Mouse (Mus musculus): ENCODE data around the gene Rap1gds1. TPM values are rescaled to one million over a fixed set of nuclear protein-coding genes. Genes with fewer than 3 reads are reported as not detected.

Gene Rap1gds1
- polyA plus RNA-seq, 1 experiment, result 221 TPM

DNA sequence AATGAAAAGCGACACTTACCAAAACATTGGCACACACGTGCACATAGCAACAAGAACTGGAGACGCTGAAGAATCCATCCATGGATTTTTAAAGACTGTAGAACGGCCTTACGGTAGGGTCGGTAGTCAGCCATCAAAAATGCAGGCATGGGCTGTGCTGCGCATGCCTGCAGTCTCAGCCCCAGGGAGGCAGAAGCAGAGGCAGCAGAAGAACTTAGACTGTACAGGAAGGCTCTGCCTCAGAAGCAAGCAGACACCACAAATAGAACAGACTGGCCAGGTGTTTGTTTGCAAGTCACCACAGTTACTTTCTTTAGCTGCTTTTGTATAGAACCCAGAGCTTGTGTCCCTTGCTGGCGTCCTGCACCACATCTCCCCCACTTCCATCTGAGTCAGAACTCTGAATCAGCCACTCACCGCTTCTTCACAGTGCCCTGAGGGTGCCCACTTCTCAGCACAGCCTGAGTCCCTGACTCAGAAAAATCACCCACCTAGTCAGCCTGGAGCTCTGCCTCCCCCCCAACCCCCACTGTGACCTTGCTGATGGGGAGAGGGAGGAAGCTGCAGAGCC lies 174.3 kb downstream of the Rap1gds1 start:
- Histone ChIP-seq H3K27ac (ENCODE audit: insufficient read depth, low read length) (no peak overlapping the region), H3K4me1 (ENCODE audit: control insufficient read depth, insufficient read depth, low read length) (peaks cover 8% of the 10 kb centered on the region), H3K4me3 (ENCODE audit: insufficient read depth, low read length) (no peak overlapping the region)
- TF ChIP-seq CTCF (IDR thresholded peaks at IDR 0.05; ENCODE audit: extremely low read depth, insufficient read depth, low read length) (no peak), POLR2A (IDR thresholded peaks at IDR 0.05; ENCODE audit: extremely low read depth, insufficient read depth, low read length) (0 out of 2 replicates have a peak, but pooled peaks have one; percentile 11)

GRCm38 (mm10) chr3:138898055-138898454 lies 176.9 kb downstream of the Rap1gds1 start:
- H3K4me3 ChIP-seq (ENCODE audit: insufficient read depth, low read length), result no peak overlapping the region
- no peak overlapping the region for H3K27ac ChIP-seq (ENCODE audit: insufficient read depth, low read length)
- no peak for TF ChIP-seq POLR2A (IDR thresholded peaks at IDR 0.05; ENCODE audit: extremely low read depth, insufficient read depth, low read length)
- no peak for TF ChIP-seq CTCF (IDR thresholded peaks at IDR 0.05; ENCODE audit: extremely low read depth, insufficient read depth, low read length)
- H3K4me1 ChIP-seq (ENCODE audit: control insufficient read depth, insufficient read depth, low read length), result peaks cover 12% of the 10 kb centered on the region

DNA sequence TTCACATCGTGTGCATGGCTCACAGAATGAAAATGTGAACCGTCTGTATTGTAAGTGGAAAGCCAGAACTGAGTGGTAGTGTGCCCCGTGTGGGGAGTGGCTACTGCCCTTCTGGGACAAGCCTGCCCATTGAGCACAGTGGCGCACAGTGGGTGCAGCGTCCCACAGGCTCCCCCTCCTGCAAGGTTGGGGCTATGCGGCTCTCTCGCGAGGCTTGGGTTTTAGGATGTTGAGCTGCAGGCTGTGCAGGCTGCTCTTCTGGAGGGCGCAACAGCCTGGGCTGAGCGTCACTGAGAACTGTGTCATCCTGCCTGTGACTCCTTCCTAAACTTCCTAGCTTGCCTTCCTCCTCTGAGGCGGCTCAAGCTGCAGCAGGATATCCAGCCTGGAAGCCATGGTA lies 177.5 kb downstream of the Rap1gds1 start:
- TF ChIP-seq POLR2A (IDR thresholded peaks at IDR 0.05; ENCODE audit: extremely low read depth, insufficient read depth, low read length) (no peak), CTCF (IDR thresholded peaks at IDR 0.05; ENCODE audit: extremely low read depth, insufficient read depth, low read length) (no peak)
- no peak overlapping the region for H3K27ac ChIP-seq (ENCODE audit: insufficient read depth, low read length)

GRCm38 (mm10) chr3:138893520-138893919 lies 181.5 kb downstream of the Rap1gds1 start:
- no peak overlapping the region for H3K4me3 ChIP-seq (ENCODE audit: insufficient read depth, low read length)
- peaks cover 9% of the 10 kb centered on the region; the same call in 1 of the 2 replicates for H3K4me1 ChIP-seq (ENCODE audit: control insufficient read depth, insufficient read depth, low read length)
- peak overlapping the region; percentile 8; the same call in 1 of the 2 replicates for H3K27ac ChIP-seq (ENCODE audit: insufficient read depth, low read length)
- TF ChIP-seq CTCF (IDR thresholded peaks at IDR 0.05; ENCODE audit: extremely low read depth, insufficient read depth, low read length) (no peak), POLR2A (IDR thresholded peaks at IDR 0.05; ENCODE audit: extremely low read depth, insufficient read depth, low read length) (no peak)

More for the DNA sequence above, 177.5 kb downstream of the Rap1gds1 start:
- peaks cover 12% of the 10 kb centered on the region for H3K4me1 ChIP-seq (ENCODE audit: control insufficient read depth, insufficient read depth, low read length)
- H3K4me3 ChIP-seq (ENCODE audit: insufficient read depth, low read length), result no peak overlapping the region

DNA sequence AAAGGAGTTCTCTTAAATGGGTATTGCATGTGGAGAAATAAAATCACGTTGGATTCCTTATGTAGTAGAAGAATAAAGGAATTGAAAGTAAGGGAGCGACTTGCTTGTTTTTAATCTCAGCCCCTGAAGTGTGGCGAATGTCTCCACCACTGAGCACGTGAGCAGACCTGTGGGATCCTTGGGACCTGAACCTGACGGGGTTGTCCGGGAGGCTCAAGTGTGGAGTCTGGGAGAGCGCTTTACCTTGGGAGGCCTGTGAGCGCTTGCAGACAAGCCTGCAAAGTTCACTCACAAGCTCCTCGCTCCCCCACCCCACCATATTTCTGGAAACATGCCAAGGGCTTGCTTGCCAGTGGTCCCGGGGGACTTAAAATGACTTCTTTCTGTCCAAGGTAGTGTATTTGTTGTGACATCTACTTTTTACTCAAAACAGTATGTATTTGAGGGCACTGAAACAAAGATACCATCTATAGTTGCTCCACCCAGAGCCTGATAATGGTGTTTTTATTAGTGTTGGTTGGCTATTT lies 185.2 kb downstream of the Rap1gds1 start:
- H3K27ac ChIP-seq (ENCODE audit: insufficient read depth, low read length), result 0 out of 2 replicates have a peak overlapping the region, but pooled peaks have one; percentile 9
- TF ChIP-seq POLR2A (IDR thresholded peaks at IDR 0.05; ENCODE audit: extremely low read depth, insufficient read depth, low read length) (no peak), CTCF (IDR thresholded peaks at IDR 0.05; ENCODE audit: extremely low read depth, insufficient read depth, low read length) (no peak)
- H3K4me1 ChIP-seq (ENCODE audit: control insufficient read depth, insufficient read depth, low read length), result peaks cover 8% of the 10 kb centered on the region; the same call in 1 of the 2 replicates
- no peak overlapping the region for H3K4me3 ChIP-seq (ENCODE audit: insufficient read depth, low read length)

DNA sequence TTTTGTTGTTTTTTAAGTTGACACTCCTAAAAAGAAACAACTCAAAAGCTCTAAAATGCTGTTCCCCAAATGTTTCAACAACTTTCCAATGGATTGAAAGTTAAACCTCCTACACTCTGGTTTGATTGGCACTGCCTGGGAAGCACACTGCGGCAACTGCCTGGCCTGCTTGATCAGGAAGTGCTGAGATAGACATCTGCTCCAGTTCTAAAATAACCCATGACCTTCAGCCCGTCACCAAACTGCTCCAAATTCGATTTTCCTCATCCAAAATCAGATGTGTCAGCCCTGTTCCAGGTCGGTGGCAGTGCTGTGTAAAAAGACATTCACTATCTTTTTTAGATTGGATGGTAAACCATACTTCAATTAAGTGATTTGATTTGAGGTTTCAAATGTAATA lies 185.8 kb downstream of the Rap1gds1 start:
- 0 out of 2 replicates have a peak overlapping the region, but pooled peaks have one; percentile 9 for H3K27ac ChIP-seq (ENCODE audit: insufficient read depth, low read length)
- TF ChIP-seq CTCF (IDR thresholded peaks at IDR 0.05; ENCODE audit: extremely low read depth, insufficient read depth, low read length) (no peak), POLR2A (IDR thresholded peaks at IDR 0.05; ENCODE audit: extremely low read depth, insufficient read depth, low read length) (no peak)
- H3K4me3 ChIP-seq (ENCODE audit: insufficient read depth, low read length), result no peak overlapping the region
- H3K4me1 ChIP-seq (ENCODE audit: control insufficient read depth, insufficient read depth, low read length), result peaks cover 8% of the 10 kb centered on the region; the same call in 1 of the 2 replicates

DNA sequence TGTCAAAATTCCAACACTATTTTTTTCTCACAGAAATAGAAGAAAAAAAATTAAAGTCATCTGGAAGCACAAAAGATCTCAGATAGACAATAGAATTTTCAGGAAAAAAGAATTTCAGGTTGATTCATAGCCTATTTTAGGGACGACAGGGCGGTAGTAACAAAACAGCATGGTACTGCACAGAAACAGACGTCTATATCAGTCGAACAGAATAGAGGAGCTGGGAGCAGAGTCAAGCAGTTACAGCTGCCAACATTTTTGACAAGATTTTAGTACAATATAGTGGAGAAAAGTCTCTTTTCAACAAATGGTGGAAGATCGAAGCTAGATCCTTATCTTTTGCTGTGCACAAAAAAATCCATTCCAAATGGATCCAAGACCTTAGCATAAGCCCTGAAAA lies 188.9 kb downstream of the Rap1gds1 start:
- Histone ChIP-seq H3K4me3 (ENCODE audit: insufficient read depth, low read length) (no peak overlapping the region), H3K27ac (ENCODE audit: insufficient read depth, low read length) (no peak overlapping the region), H3K4me1 (ENCODE audit: control insufficient read depth, insufficient read depth, low read length) (peaks cover 6% of the 10 kb centered on the region; the same call in 1 of the 2 replicates)
- TF ChIP-seq CTCF (IDR thresholded peaks at IDR 0.05; ENCODE audit: extremely low read depth, insufficient read depth, low read length), result no peak
- no peak for TF ChIP-seq POLR2A (IDR thresholded peaks at IDR 0.05; ENCODE audit: extremely low read depth, insufficient read depth, low read length)

- Histone ChIP-seq H3K4me3 (ENCODE audit: insufficient read depth, low read length) (no peak overlapping the region), H3K4me1 (ENCODE audit: control insufficient read depth, insufficient read depth, low read length) (peaks cover 7% of the 10 kb centered on the region; the same call in 1 of the 2 replicates), H3K27ac (ENCODE audit: insufficient read depth, low read length) (no peak overlapping the region)
- TF ChIP-seq CTCF (IDR thresholded peaks at IDR 0.05; ENCODE audit: extremely low read depth, insufficient read depth, low read length) (no peak), POLR2A (IDR thresholded peaks at IDR 0.05; ENCODE audit: extremely low read depth, insufficient read depth, low read length) (no peak)
Observed at GRCm38 (mm10) chr3:138881725-138882347, 193.2 kb downstream of the Rap1gds1 start.

DNA sequence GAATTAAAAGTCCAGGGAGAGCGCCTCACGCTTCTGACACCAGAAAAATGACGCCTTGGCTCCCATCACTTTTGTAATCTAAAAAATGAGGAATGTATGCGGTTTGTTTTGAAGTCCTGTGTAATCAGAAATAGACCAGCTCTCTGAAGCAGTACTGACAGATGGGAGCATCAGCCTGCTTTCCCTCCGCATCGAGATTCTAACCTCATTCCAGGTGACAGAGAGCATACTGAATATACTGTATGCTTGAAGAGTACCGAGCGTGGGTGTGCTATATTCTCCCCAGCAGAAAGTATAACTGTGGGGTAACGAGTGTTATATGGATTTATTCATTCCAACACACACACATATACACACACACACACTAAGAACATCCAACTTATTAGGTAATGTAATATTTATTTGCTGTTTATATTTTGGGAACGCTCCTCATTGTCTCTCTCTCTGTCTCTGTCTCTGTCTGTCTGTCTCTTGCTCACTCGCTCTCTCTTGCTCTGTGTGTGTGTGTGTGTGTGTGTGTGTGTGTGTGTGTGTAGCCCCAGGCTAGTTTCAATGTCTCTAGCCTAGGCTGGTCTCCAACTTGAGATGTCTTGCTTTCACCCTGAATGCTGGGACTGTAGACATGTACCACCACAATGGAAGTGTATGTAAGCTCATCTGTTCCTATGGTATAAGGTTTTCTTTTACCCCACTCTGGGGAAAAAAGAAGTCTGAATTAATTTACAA lies 193.8 kb downstream of the Rap1gds1 start:
- peaks cover 9% of the 10 kb centered on the region for H3K4me1 ChIP-seq (ENCODE audit: control insufficient read depth, insufficient read depth, low read length)
- H3K4me3 ChIP-seq (ENCODE audit: insufficient read depth, low read length), result no peak overlapping the region
- no peak overlapping the region for H3K27ac ChIP-seq (ENCODE audit: insufficient read depth, low read length)
- TF ChIP-seq POLR2A (IDR thresholded peaks at IDR 0.05; ENCODE audit: extremely low read depth, insufficient read depth, low read length) (no peak), CTCF (IDR thresholded peaks at IDR 0.05; ENCODE audit: extremely low read depth, insufficient read depth, low read length) (no peak)

Data from cortical plate, adult 2 months (tissue).